ENCODE assay signal across 13 mouse cellular contexts in the genomic region with DNA sequence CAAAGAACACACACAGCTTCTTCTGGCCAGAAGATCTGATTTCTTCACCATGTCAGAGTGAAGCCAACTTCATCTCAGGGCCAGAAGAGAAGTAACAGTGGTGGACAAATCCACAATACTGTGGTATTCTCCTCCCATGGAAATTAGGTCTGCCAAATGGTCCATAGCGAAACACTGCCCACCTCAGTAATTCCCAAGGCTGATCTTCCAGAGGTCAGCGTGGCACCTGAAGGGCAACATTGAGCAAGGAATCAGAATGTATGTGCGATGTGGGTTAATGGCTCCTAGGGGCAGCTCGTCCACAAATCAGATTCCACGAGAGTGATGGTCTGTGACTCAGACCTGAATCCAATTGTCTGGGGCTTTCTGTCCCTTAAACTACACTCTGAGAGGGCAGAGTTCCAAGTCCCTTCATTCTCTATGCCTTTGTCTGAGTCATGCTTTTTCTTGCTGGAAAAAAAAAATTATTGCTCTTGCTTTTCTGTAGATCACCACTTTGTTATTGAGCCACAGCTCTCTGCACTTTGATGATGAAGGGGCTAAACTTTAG.
"Had no signal": no experiment of that assay in that cellular context is flagged by ENCODE, and none has a peak within 500 bp of the region (broad histone marks: within the 10 kb centered on the region; RNA-seq: fewer than 3 reads in every experiment).

No protein-coding gene starts in this region.

- H3K27ac ChIP-seq: limb, embryonic 13.5 days; liver, embryonic 15.5 days; midbrain, embryonic 13.5 days had no signal

- H3K4me2 ChIP-seq: limb, embryonic 13.5 days; liver, embryonic 11.5 days; liver, embryonic 15.5 days; midbrain, embryonic 13.5 days had no signal

- H3K27me3 ChIP-seq: limb, embryonic 13.5 days; midbrain, embryonic 13.5 days had no signal

- H3K4me1 ChIP-seq: liver, embryonic 15.5 days had no signal

- H3K9me3 ChIP-seq: limb, embryonic 13.5 days; liver, embryonic 15.5 days; midbrain, embryonic 13.5 days had no signal

- H3K9ac ChIP-seq: limb, embryonic 13.5 days; liver, embryonic 15.5 days; midbrain, embryonic 13.5 days had no signal

- H3K36me3 ChIP-seq: limb, embryonic 13.5 days; liver, embryonic 15.5 days; midbrain, embryonic 13.5 days had no signal

- ATAC-seq: intestine, embryonic 16.5 days; lung, postnatal 0 days; midbrain, embryonic 13.5 days had no signal

- DNase-seq: kidney, postnatal 10 days; lung, adult 2 months; lung, postnatal 36 days; right cerebral cortex, adult 18-20 months; right cerebral cortex, postnatal 25 days; thymus, adult 18-20 months; thymus, postnatal 14 days had no signal

- H3K4me3 ChIP-seq: limb, embryonic 13.5 days; liver, embryonic 15.5 days; midbrain, embryonic 13.5 days had no signal
